Mouse (Mus musculus): ENCODE measurements around the gene Otop2.

Otop2 gene

GRCm38 (mm10) chr11:115341246-115341645, 34.3 kb downstream of the Otop2 start:
- no peak for DNase-seq (ENCODE audit: inconsistent age in 2 of 2, low spot score in 1 of 2)

DNA sequence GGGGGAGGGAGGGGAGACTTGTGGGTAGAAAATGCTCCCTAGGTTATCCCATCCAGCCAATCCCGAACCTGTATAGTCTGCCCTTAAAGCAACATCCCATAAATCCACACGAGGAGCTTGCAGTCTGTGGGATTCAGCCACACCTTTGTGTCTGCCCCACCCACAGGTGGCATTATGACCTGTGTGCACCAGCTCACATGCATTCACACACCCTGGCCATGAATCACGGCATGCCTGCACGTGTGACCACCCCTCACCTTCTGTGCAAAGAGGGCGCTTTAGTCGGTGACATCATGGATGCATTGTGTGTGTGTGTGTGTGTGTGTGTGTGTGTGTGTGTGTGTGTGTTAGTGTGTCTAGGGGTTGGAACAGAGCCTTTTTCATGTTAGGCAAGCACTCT, 34.9 kb downstream of the Otop2 start:
- no peak for DNase-seq (ENCODE audit: inconsistent age in 2 of 2, low spot score in 1 of 2)

GRCm38 (mm10) chr11:115344967-115345366, 38.0 kb downstream of the Otop2 start:
- DNase-seq (ENCODE audit: inconsistent age in 2 of 2, low spot score in 1 of 2), result no peak

- DNase-seq (ENCODE audit: inconsistent age in 2 of 2, low spot score in 1 of 2), result no peak
Measured at GRCm38 (mm10) chr11:115345515-115345914, 38.6 kb downstream of the Otop2 start.

GRCm38 (mm10) chr11:115348681-115349248, 41.8 kb downstream of the Otop2 start:
- no peak for DNase-seq (ENCODE audit: inconsistent age in 2 of 2, low spot score in 1 of 2)

DNA sequence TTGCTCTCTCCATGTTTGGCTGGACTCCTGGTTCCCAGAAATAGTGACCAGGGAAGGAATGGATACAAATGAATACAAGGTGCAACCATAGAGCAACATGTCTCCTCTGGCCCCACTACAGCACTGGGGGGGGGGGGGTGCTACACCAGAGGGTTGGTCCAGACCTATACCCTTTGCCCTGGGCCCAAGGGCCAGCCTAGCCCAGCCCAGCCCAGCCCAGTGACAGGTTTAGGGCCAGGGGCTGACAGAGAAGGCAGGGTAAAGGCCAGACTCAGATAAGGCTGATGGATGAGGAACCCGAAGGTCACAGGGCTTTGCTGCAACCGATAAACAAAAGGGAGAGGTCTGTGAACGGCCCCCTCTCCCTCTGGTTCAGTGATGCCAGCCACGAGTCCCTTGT, 43.0 kb downstream of the Otop2 start:
- no peak for DNase-seq (ENCODE audit: inconsistent age in 2 of 2, low spot score in 1 of 2)

DNA sequence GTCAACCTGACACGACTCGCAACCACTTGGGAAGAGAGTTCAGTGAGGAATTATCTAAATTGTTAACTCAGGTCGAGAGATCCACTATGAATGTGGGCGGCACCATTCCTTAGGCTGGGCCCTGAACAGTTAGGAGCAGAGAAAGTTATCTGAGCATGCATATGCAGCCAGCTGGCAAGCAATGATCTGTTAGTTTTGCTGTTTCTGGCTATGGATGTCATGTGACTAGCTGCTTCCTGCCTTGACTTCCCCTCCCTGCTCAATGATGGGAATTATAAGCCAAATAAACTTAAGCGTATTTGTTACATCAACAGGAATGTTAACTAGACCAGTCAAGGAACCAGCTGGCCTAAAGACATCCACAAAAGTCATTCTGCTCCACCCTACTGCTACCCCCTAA, 46.4 kb downstream of the Otop2 start:
- no peak for DNase-seq (ENCODE audit: inconsistent age in 2 of 2, low spot score in 1 of 2)

DNA sequence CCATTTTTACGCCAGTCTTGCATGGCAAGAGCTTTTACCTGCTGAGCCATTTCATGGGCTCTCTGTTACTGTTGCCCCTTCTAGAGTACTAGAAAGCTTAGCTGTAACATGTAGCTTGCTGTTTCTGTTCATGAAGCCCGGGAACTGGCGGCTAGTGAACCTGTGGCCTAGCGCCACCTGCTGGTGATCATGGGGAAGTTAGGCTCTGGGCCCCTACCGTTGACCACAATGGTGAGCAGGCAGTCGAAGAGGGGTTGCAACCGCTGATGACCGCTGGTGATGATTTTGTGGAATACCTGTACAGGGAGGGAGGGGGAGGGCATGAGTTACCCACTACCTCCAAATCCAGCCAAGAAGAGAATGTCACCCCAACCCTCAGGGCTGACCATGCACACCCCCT, 47.2 kb downstream of the Otop2 start:
- peak; percentile 73 to 85 for DNase-seq (ENCODE audit: inconsistent age in 2 of 2, low spot score in 1 of 2)

DNA sequence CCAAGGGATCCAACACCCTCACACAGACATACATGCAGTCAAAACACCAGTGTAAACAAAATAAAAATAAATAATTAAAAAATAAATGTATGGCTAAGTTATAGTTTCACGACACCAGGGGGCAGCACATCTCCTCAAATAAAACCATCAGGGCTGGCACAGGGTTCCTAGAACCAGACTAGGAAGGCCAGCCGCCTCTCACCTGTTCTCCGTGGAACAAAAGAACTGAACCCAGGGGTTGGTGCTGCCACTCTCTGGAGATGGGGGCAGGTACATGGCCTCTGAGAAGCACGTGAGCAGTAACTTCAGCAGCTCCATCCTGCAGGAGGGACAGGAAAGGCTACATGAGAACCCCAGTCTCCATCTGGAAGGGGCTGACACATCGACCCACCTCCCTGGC, 51.5 kb downstream of the Otop2 start:
- DNase-seq (ENCODE audit: inconsistent age in 2 of 2, low spot score in 1 of 2), result peak; percentile 68 to 92

GRCm38 (mm10) chr11:115359293-115359692, 52.3 kb downstream of the Otop2 start:
- DNase-seq (ENCODE audit: inconsistent age in 2 of 2, low spot score in 1 of 2), result no peak

- no peak for DNase-seq (ENCODE audit: inconsistent age in 2 of 2, low spot score in 1 of 2)
Measured at GRCm38 (mm10) chr11:115359726-115360125, 52.8 kb downstream of the Otop2 start.

DNA sequence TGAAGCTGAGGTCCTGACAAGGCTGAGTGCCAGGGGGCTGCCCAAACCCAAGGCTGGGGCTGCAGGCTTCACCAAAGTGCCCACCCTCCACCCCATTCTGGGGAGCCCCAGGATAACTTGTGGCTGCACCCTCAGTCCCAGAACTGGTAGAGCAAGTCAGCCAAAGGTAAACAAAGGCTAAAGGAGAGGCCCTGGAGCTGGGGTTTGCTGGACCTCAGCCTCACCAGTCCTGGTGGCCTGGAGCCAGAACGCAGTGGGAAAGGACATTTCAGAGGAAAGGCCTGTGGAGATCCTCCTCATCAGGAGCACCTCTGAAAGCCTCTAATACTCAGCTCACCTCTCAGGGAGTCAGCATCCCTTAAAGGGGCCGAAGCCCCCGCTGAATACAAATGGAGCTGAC, 57.2 kb downstream of the Otop2 start:
- no peak for DNase-seq (ENCODE audit: inconsistent age in 2 of 2, low spot score in 1 of 2)

DNA sequence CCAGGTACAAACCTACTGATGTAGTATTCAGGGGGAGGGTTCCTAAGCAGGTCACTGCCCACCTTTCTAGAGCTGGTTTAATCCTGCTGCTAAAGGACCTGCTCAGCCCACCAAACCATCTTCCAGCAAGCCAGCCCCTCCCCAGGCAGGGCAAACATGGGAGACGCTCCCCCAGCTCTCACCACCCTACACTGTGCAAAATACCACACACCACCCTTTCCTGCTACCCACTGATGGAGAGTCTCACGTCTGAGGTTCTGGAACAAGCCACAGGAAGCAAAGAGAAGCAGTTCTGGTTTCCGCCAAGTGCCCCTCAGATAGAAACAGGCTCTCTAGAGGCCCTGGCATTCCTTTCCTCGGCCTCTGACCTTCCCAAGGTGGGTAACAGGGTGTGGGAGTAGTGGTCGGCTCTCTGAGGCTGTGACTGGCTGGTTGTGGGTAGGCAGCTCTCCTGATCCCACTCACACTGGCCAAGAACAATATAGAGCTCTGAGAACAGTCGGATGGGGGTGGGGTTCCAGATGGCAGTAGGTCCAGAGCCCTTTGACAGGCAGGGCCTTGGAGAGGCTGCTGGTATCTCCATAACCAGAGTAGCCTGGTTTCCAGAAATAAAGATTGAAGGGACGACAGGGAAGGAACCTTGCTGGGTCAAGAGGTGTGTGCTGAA, 59.2 kb downstream of the Otop2 start:
- DNase-seq (ENCODE audit: inconsistent age in 2 of 2, low spot score in 1 of 2), result peak in 1 of 2 experiments; percentile 49

DNA sequence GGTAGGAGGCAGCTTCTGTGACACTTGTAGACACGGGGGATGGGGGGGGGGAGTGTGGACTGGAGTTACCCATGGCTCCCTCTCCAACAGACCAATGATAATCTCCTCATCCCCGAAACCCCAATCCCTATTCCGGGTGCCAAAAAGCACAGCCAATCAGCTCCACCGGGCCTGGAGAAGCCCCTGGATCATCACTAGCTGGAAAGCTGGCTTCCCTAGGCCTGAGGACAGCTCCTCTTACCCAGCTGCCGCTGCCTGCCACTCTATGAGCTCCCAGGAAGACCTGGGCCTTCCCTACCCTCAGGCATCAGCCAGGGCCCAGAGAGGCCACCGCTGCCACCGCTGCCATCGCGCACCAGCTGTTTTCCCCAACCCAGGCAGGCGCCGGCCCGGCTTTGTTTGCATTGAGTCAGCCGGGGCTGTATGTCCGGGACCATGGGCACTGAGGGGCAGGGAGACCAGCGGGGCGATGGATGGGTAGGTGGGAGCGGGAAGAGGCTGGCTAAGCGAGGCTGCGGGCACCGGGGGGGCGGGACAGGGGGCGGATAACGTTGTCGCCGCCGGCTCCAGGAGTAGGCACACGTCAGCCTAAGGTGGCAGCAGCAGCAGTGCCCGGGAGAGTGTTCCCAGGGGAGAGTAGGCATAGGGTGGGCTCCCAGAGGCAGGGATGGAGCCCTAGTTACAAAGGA, 59.9 kb downstream of the Otop2 start:
- peak; percentile 51 to 75 for DNase-seq (ENCODE audit: inconsistent age in 2 of 2, low spot score in 1 of 2)

GRCm38 (mm10) chr11:115367395-115367944, 60.5 kb downstream of the Otop2 start, which contains the start of gene Hid1:
Gene Hid1, minus strand, starts transcription at chr11:115367756.
- DNase-seq (ENCODE audit: inconsistent age in 2 of 2, low spot score in 1 of 2), result peak; percentile 92 to 96

DNA sequence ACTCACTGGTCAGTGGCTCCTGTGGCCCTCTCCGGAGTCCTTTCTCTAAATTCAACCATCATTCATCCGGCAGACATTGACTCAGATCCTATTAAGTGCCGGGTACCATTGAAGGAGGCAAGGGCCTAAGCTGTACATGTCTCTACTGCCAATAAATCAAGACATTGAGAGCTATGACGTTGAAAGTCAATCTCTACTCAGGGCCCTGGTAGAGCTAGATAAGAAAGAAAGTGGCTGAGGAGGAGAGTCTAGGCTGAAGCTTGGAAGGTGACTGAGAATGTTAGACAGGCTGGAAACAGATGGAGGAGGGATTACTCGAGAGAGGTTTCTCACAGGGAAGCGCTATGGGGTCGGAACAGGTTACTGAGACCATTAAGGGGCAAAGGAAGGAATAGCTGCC, 63.4 kb downstream of the Otop2 start:
- no peak for DNase-seq (ENCODE audit: inconsistent age in 2 of 2, low spot score in 1 of 2)

DNA sequence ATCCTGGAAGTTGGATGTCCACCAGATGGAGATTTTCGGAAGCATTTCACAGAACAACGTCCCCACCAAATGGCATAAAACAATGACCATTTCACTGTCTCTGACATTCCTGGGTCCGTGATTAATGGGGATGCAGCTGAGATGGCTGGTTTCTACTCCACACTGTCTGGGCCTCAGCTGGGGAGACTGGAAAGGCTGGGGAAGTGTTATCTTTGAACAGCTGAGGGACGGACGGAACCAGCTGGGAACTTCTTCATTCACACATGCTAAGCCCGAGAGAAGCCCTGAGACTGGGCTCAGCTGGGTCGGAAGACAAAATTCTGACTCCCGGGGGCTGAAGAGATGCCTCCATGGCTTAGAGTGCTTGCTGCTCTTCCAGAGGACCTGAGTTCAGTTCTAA, 64.4 kb downstream of the Otop2 start:
- DNase-seq (ENCODE audit: inconsistent age in 2 of 2, low spot score in 1 of 2), result no peak

DNA sequence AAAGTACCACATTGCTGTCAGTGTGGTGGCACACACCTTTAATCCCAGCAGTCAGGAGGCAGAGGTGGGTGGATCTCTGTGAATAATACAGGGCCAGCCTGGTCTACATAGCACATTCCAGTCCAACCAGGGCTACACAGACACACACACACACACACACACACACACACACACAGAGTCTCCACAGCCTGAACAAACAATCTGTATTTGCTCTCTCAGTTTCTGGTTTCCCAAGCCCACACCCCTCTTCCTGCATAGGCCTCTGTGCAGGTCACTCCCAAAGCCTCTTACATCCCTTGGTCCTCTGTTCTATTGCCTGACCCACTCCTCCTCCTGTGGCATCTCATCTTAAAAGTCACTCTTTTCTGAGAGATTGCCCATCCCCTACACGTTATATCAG, 65.1 kb downstream of the Otop2 start:
- no peak for DNase-seq (ENCODE audit: inconsistent age in 2 of 2, low spot score in 1 of 2)

DNA sequence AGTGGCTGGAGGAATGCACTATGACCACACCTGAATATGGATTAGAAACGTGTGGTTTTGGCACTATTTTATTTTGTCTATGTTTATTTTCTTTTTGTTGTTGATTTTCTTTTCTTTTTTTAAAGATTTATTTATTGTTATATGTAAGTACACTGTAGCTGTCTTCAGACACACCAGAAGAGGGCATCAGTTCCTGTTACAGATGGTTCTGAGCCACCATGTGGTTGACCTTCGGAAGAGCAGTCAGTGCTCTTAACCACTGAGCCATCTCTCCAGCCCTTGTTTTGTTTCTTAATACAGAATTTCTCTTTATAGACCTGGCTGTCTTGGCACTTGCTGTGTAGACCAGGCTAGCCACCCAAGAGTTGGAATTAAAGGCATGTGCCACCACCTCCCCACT, 65.8 kb downstream of the Otop2 start:
- no peak for DNase-seq (ENCODE audit: inconsistent age in 2 of 2, low spot score in 1 of 2)

DNA sequence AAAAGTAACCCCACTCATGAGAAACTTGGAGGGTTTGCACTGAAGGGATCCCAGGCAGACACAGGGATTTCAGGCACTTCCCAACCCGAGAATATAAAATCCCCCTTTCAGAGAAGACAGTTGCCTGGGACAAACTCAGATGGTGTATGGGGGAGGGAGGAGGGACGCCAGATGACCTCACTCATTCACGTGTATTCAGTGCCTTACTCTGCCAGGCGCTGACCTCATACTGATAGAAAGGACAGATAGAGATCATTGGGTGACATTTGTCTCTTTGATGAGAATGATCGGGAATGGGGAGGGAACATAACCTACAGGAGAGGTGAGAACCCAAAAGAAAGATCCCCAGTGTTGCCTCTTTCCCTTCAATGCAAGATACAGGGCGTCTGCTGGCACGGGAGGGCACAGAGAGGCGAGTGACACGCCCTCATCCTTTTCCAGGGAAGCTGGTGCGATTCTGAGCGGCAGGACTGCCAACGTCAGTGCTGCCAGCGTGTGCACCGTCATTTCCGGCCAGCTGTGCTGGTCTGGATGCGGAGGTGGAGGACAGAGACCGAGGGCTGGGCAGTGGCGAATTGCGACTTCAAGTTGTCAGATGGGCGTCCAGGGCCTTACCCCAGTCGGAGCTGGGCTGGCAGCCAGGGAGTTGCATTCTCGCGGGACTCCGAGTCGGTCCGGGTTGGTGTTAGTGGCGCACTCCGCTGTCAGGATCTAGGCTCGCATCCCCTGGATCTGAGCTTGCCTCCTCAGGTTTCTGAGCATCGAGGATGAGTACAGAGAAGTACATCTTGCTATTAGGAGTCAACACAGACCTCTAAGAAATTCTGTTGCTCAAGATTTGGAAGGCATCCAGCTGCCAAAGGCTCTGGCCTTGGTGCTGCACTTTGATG, 67.1 kb downstream of the Otop2 start:
- peak; percentile 86 to 95 for DNase-seq (ENCODE audit: inconsistent age in 2 of 2, low spot score in 1 of 2)

Data from adrenal gland, adult (tissue).